Mouse (Mus musculus) bone marrow, adult 2 months (tissue): ENCODE results near the gene Usp17lc.
"Not testable (repeated sequence)": the region's sequence is repeated elsewhere in the genome, so short reads cannot be mapped to it uniquely, and the experiment has no call there.

ENCODE experiments used
- CTCF ChIP-seq: fragments of 200-500 bp; IDR thresholded peaks from 2 replicates; pipeline ENCODE4 v1.5.1; 2011; ENCODE audit warnings: low read length, control low read depth; ENCODE audit not compliant: control insufficient read depth, insufficient read depth
- POLR2A ChIP-seq: fragments of 200-500 bp; IDR thresholded peaks from 2 replicates; pipeline ENCODE4 v1.6.1; 2011; ENCODE audit warnings: low read depth, mild to moderate bottlenecking, control low read depth, low read length, borderline replicate concordance; ENCODE audit not compliant: control insufficient read depth

GRCm38 (mm10) chr7:103406521-103407055, 8.3 kb upstream of the Usp17lc start:
- TF ChIP-seq POLR2A, CTCF: not testable (repeated sequence)
